Mouse (Mus musculus) embryonic facial prominence, embryonic 13.5 days (tissue): ENCODE measurements at regions not wholly inside any gene's neighbourhood (a gene's known extent, or its start where the extent isn't known, plus 50 kb on each side); places are given as distances from the start of the nearest gene placed in this dataset.

ENCODE experiments used
- ATAC-seq: fragments of 200-750 bp; cut with Nextera tagmentation; 2 replicates; pipeline ENCODE4 v1.8.0; 2017; ENCODE audit warnings: low read depth; ENCODE audit not compliant: insufficient number of reproducible peaks, insufficient read depth, low FRiP score, low TSS enrichment
- H3K27ac ChIP-seq: fragments of 300-500 bp; sonication (generic); 2 replicates; pipeline ENCODE4 v1.5.1; 2015; ENCODE audit warnings: moderate library complexity, mild to moderate bottlenecking, inconsistent platforms
- H3K27me3 ChIP-seq: fragments of 300-500 bp; sonication (generic); 2 replicates; pipeline ENCODE4 v1.6.1; 2015; ENCODE audit warnings: mild to moderate bottlenecking, inconsistent platforms
- H3K36me3 ChIP-seq: fragments of 300-500 bp; sonication (generic); 2 replicates; pipeline ENCODE4 v1.6.1; 2015; ENCODE audit warnings: mild to moderate bottlenecking, inconsistent platforms
- H3K4me1 ChIP-seq: fragments of 300-500 bp; sonication (generic); 2 replicates; pipeline ENCODE4 v1.6.1; 2015; ENCODE audit warnings: inconsistent platforms
- H3K4me2 ChIP-seq: fragments of 300-500 bp; sonication (generic); 2 replicates; pipeline ENCODE4 v1.6.1; 2015; ENCODE audit warnings: moderate library complexity, mild to moderate bottlenecking, inconsistent platforms
- H3K4me3 ChIP-seq: fragments of 300-500 bp; sonication (generic); 2 replicates; pipeline ENCODE4 v1.5.1; 2015; ENCODE audit warnings: mild to moderate bottlenecking, inconsistent platforms
- H3K9ac ChIP-seq: fragments of 300-500 bp; sonication (generic); 2 replicates; pipeline ENCODE4 v1.6.1; 2015; ENCODE audit warnings: mild to moderate bottlenecking, inconsistent platforms
- H3K9me3 ChIP-seq: fragments of 300-500 bp; sonication (generic); 2 replicates; pipeline ENCODE4 v1.6.1; 2016; ENCODE audit warnings: inconsistent platforms
- WGBS: fragments of 180-500 bp; shearing (Covaris S2); methylation state at CpG from one replicate; pipeline ENCODE4 v1.1.7; 2015; ENCODE audit warnings: mixed read lengths; 5-methylcytosine and 5-hydroxymethylcytosine counted together

DNA sequence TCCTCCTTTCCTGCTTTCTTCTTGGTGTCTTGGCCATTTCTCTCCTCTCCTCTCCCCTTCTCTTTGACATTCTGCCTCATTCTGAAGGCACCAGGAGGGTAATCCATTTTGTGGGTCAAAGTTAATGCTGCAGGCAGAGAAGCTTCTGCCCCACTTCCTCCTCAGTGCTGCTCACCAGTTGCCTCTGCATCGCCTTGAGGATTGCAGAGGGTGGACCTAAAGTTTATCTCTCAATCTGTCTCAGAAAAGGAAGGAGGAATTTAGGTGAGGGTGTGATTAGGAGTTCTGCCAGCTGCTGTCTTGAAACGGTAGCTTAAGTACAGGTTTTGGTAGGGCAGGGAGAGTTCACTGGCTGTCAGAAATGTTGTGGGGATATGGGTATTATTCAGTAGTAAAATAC, 101.3 kb upstream of the Zfand5 start:
- H3K4me1 ChIP-seq = peaks cover 23% of the 10 kb centered on the region
- WGBS = 27% methylated on average over 2 of the region's 2 CpGs
- H3K9me3 ChIP-seq = no peaks in the 10 kb centered on the region
- no peak overlapping the region for H3K4me2 ChIP-seq
- H3K27me3 ChIP-seq = no peaks in the 10 kb centered on the region
- no peak overlapping the region for H3K4me3 ChIP-seq
- no peak for ATAC-seq
- H3K27ac ChIP-seq = no peak overlapping the region
- H3K36me3 ChIP-seq = no peaks in the 10 kb centered on the region
- H3K9ac ChIP-seq = no peak overlapping the region

- H3K27me3 ChIP-seq = no peaks in the 10 kb centered on the region
- ATAC-seq = no peak
- no peak overlapping the region for H3K4me3 ChIP-seq
- 36% methylated on average over 4 of the region's 4 CpGs for WGBS
- H3K36me3 ChIP-seq = no peaks in the 10 kb centered on the region
- H3K9ac ChIP-seq = no peak overlapping the region
- peaks cover 19% of the 10 kb centered on the region for H3K4me1 ChIP-seq
- H3K4me2 ChIP-seq = no peak overlapping the region
- H3K27ac ChIP-seq = no peak overlapping the region
- no peaks in the 10 kb centered on the region for H3K9me3 ChIP-seq
These were observed 105.1 kb upstream of the Zfand5 start for GRCm38 (mm10) chr19:21166939-21167338.

- Histone ChIP-seq H3K4me2 (no peak overlapping the region), H3K27ac (no peak overlapping the region), H3K4me1 (peaks cover 19% of the 10 kb centered on the region), H3K9me3 (no peaks in the 10 kb centered on the region), H3K36me3 (no peaks in the 10 kb centered on the region), H3K9ac (no peak overlapping the region), H3K4me3 (no peak overlapping the region), H3K27me3 (no peaks in the 10 kb centered on the region)
- ATAC-seq = no peak
- WGBS = 56% methylated on average over 5 of the region's 5 CpGs
These were observed 105.6 kb upstream of the Zfand5 start for GRCm38 (mm10) chr19:21166465-21166860.

DNA sequence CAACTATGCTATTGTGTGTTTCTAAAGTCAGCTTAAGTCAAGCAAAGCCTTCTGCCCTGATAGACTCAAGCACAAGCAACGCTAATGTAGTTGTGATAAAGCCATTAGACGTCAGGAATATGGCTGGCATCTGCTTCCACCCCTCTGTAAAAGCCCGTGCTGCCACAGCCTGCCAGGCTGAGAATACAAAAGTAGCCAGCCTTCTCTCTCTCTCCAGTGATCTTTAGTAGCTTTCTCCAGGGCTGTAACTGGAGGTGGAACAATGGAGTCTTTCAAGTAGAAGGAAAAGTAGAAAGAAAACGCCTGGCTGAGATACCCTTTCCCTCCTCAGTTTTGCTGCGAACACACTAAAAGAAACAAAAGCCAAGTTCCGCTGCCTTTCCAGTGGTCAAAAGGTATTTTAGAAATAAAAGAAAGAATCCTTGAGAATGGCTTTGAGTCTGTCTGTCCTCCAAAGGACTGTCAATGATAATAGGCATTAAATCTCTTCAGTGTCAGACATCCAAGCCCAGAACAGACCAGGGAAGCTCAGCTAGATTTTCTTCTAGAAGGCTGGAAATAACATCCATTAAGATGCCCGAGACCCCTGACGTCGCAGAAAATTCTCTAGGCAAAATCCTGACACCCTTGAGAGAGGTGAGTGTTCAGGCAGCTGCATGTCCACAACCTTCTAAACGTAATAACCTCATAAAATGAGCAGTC, 106.2 kb upstream of the Zfand5 start:
- H3K9me3 ChIP-seq = no peaks in the 10 kb centered on the region
- no peak overlapping the region for H3K4me3 ChIP-seq
- no peak overlapping the region for H3K27ac ChIP-seq
- H3K36me3 ChIP-seq = no peaks in the 10 kb centered on the region
- 27% methylated on average over 10 of the region's 10 CpGs for WGBS
- no peaks in the 10 kb centered on the region for H3K27me3 ChIP-seq
- no peak for ATAC-seq
- H3K9ac ChIP-seq = no peak overlapping the region
- peaks cover 19% of the 10 kb centered on the region for H3K4me1 ChIP-seq
- H3K4me2 ChIP-seq = peak overlapping the region; percentile 30; the same call in 1 of the 2 replicates

DNA sequence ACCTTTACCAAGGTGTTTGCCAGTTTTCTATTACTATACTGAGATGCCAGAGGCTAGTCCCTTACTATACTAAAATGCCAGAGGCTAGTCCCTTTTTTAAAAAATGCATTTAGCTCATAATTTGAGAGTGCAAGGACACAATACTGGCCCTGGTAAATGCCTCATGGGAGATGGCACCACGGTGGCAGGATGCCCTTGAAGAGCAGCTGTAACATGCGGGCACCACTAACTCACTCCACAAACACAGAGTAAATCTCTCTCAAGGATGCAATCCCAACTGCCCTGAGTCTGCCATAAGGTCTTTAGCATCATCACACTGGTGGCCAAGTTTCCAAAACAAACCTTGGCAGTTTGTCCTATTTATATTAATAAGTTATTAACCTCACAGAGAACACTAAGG, 108.1 kb upstream of the Zfand5 start:
- ATAC-seq = no peak
- Histone ChIP-seq H3K27ac (no peak overlapping the region), H3K4me3 (no peak overlapping the region), H3K9ac (no peak overlapping the region), H3K4me1 (peaks cover 19% of the 10 kb centered on the region), H3K27me3 (no peaks in the 10 kb centered on the region), H3K9me3 (no peaks in the 10 kb centered on the region), H3K4me2 (no peak overlapping the region), H3K36me3 (no peaks in the 10 kb centered on the region)
- WGBS = 92% methylated on average over 2 of the region's 2 CpGs

DNA sequence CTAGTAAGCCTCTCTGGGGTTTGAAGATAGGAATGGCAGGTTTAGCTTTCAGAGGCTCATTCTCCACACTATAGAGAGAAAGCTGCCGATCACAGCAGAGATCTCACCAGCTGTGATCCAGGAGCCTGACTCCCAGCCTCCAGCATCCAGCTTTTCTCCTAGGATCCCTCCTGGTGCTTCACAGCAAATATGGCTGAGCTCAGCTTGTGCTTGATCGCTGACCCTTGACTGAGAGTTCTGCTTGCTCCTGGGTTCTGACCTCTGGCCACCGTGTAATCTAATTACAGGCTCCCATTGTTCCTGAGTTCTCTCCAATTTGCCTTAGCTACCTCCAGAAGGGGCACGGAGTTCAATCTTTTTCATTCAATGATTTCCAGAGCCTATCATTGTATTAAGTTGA, 111.1 kb upstream of the Zfand5 start:
- H3K27ac ChIP-seq = no peak overlapping the region
- H3K36me3 ChIP-seq = no peaks in the 10 kb centered on the region
- H3K27me3 ChIP-seq = no peaks in the 10 kb centered on the region
- no peak overlapping the region for H3K4me2 ChIP-seq
- no peak for ATAC-seq
- H3K4me1 ChIP-seq = peaks cover 5% of the 10 kb centered on the region
- no peak overlapping the region for H3K9ac ChIP-seq
- no peaks in the 10 kb centered on the region for H3K9me3 ChIP-seq
- 9% methylated on average over 4 of the region's 4 CpGs for WGBS
- no peak overlapping the region for H3K4me3 ChIP-seq

- Histone ChIP-seq H3K27me3 (no peaks in the 10 kb centered on the region), H3K4me1 (no peaks in the 10 kb centered on the region), H3K9me3 (no peaks in the 10 kb centered on the region), H3K4me3 (no peak overlapping the region), H3K36me3 (no peaks in the 10 kb centered on the region), H3K4me2 (no peak overlapping the region), H3K27ac (no peak overlapping the region), H3K9ac (no peak overlapping the region)
- 51% methylated on average over 8 of the region's 8 CpGs for WGBS
- no peak for ATAC-seq
These were observed 112.6 kb upstream of the Zfand5 start for GRCm38 (mm10) chr19:21159189-21160137.

DNA sequence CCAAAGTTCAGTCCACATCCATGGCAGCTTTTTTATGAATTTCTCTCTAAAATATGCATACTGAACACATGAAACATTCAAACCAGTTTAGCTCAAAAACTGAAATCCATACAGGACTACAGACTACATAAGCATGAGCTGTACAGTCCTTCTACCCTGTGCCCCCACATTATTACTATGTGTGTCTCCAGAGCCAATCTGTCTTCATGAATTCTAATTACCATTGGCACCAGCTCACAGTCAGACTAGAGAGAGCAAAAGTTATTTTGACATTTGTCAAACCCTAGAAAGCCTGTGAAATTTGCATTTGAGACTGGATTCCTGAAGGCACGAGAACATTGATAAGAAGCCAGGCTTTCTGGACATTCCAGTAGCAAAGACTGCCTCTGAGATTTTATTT, 117.9 kb upstream of the Zfand5 start:
- ATAC-seq = no peak
- no peak overlapping the region for H3K4me3 ChIP-seq
- H3K9ac ChIP-seq = no peak overlapping the region
- no peaks in the 10 kb centered on the region for H3K36me3 ChIP-seq
- no peaks in the 10 kb centered on the region for H3K27me3 ChIP-seq
- 60% methylated on average over 1 of the region's 1 CpGs for WGBS
- no peaks in the 10 kb centered on the region for H3K9me3 ChIP-seq
- no peak overlapping the region for H3K27ac ChIP-seq
- no peak overlapping the region for H3K4me2 ChIP-seq
- no peaks in the 10 kb centered on the region for H3K4me1 ChIP-seq

- no peak for ATAC-seq
- 79% methylated on average over 3 of the region's 3 CpGs for WGBS
These were observed 120.1 kb upstream of the Zfand5 start for GRCm38 (mm10) chr19:21152027-21152426.

DNA sequence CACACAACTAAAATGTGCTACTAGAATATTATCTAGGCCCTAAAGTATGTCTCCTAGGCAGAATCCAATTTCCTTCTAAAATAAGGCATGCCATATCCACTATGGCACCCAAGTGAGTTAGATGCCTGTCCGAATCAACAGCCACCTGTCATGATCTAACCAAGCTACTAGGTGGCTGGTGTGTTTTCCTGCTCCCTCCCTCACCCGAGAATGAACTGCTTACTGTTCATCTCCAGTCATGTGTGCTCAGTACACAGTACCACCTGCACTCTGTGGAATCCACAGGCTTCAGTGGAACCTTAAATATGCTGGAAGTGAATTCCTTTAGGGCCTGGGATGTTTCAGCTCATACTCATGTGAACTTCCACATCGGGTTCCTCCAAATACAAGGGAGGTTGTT, 121.2 kb upstream of the Zfand5 start:
- WGBS = 80% methylated on average over 3 of the region's 3 CpGs
- ATAC-seq = no peak
- no peak overlapping the region for H3K9ac ChIP-seq
- no peaks in the 10 kb centered on the region for H3K9me3 ChIP-seq
- H3K36me3 ChIP-seq = no peaks in the 10 kb centered on the region
- no peaks in the 10 kb centered on the region for H3K4me1 ChIP-seq
- no peak overlapping the region for H3K4me2 ChIP-seq
- no peak overlapping the region for H3K27ac ChIP-seq
- no peak overlapping the region for H3K4me3 ChIP-seq
- no peaks in the 10 kb centered on the region for H3K27me3 ChIP-seq

More at GRCm38 (mm10) chr19:21152027-21152426, 120.1 kb upstream of the Zfand5 start:
- H3K27me3 ChIP-seq = no peaks in the 10 kb centered on the region
- no peak overlapping the region for H3K9ac ChIP-seq
- no peak overlapping the region for H3K4me2 ChIP-seq
- H3K4me1 ChIP-seq = no peaks in the 10 kb centered on the region
- H3K27ac ChIP-seq = no peak overlapping the region
- no peaks in the 10 kb centered on the region for H3K9me3 ChIP-seq
- H3K4me3 ChIP-seq = no peak overlapping the region
- H3K36me3 ChIP-seq = no peaks in the 10 kb centered on the region

DNA sequence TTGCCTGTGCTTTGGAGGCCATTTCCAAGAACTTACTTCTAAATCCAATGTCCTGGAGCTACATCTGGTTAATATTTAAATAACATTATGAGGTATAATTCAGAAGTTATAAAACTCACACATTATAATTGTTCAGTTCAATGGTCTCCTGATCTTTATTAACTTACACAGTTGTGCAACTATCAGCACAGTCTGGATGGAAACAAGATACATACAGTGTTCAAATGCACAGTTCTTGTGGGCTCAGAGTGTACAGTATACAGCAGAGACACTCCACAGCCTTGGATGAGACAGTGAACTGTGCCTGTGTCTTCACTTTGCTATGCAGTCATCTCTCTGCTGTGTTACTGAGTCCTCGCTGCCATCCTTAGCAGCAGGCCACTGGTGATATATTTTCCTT, 121.8 kb upstream of the Zfand5 start:
- no peak for ATAC-seq
- Histone ChIP-seq H3K36me3 (no peaks in the 10 kb centered on the region), H3K27ac (no peak overlapping the region), H3K4me3 (no peak overlapping the region), H3K27me3 (no peaks in the 10 kb centered on the region), H3K9me3 (no peaks in the 10 kb centered on the region), H3K4me1 (no peaks in the 10 kb centered on the region), H3K4me2 (no peak overlapping the region), H3K9ac (no peak overlapping the region)
- WGBS = 95% methylated on average over 1 of the region's 1 CpGs

DNA sequence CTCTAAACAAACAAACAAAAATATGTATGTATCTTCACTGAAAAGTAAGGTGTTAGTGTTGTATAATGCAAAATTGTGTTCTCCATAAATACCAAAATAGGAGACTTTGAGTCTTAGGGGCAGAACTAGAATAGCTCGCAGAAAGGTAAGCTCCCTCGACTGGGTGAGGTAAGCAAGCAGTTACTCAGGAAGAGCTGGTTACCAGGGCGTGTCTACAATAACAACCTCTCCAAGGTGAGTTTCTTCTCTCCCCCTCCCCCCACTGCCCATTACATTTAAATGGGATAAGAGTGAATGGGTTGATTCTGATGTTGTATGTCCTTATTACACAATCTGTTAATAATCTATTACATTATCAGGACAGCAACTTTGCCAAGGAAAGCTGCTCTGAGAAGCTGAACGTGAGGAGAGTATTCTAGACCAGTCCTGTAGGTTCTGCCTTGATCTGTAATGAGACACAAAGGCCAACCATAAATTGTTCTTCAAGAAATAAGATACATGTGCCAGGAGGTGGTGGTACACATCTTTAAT, 125.2 kb upstream of the Zfand5 start:
- Histone ChIP-seq H3K27ac (no peak overlapping the region), H3K36me3 (no peaks in the 10 kb centered on the region), H3K4me1 (peaks cover 12% of the 10 kb centered on the region), H3K9ac (no peak overlapping the region), H3K4me2 (no peak overlapping the region), H3K4me3 (no peak overlapping the region), H3K27me3 (no peaks in the 10 kb centered on the region), H3K9me3 (no peaks in the 10 kb centered on the region)
- no peak for ATAC-seq
- 79% methylated on average over 4 of the region's 4 CpGs for WGBS
